Mouse (Mus musculus): Measurements from ENCODE around the gene Zkscan17. TPM values are rescaled to one million over a fixed set of nuclear protein-coding genes. Genes with fewer than 3 reads are reported as not detected.
A peak's percentile ranks its signal among the peaks of the same experiment; 100 is the strongest.
"Not testable (repeated sequence)": the region's sequence is repeated elsewhere in the genome, so short reads cannot be mapped to it uniquely, and the experiment has no call there.

The Zkscan17 gene
- total RNA-seq (2021) = 10 to 100 TPM; 21.1 to 22.0 TPM
- long read RNA-seq, experiment 1, full-length matches to known transcripts = 5 of 19 reads
- long read RNA-seq, experiment 1, partial matches to known transcripts = 4 of 19 reads
- long read RNA-seq, experiment 1, other reads (novel, unspliced or antisense) = 10 of 19 reads
- long read RNA-seq, experiment 2, full-length matches to known transcripts = 9 of 28 reads
- long read RNA-seq, experiment 2, partial matches to known transcripts = 6 of 28 reads
- long read RNA-seq, experiment 2, other reads (novel, unspliced or antisense) = 13 of 28 reads

- DNase-seq (ENCODE audit: low spot score in 2 of 2) = no peak
Observed at GRCm38 (mm10) chr11:59526472-59527080, at the start of gene Zkscan17. TSS of gene Zkscan17 (minus strand) at chr11:59526751.

GRCm38 (mm10) chr11:59576135-59576534 is 49.6 kb upstream of the Zkscan17 start, which contains the start of gene Olfr222:
TSS of gene Olfr222 (minus strand) at chr11:59576235.
- DNase-seq (ENCODE audit: low spot score in 2 of 2) = not testable (repeated sequence)

GRCm38 (mm10) chr11:59575726-59576125 is 49.2 kb upstream of the Zkscan17 start:
- no peak for DNase-seq (ENCODE audit: low spot score in 2 of 2)

DNA sequence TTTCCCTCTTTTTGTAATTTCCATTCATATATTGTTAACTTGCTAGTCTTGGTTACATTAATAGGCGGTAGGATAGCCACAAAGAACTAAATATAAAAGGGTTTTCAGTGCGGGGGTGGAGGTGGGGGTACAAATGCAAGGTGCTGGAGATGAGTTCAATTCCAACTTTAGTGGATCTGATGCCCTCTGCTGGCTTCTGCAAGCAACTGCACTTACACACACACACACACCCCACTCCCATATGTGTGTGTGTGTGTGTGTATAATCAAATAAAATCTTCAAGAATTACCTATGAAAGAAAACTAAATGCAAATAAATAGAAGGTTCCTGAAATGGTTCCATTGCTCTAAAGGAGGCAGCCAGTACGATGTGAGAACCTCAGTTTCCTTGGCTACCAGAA is 42.8 kb upstream of the Zkscan17 start:
- DNase-seq (ENCODE audit: low spot score in 2 of 2) = no peak

DNA sequence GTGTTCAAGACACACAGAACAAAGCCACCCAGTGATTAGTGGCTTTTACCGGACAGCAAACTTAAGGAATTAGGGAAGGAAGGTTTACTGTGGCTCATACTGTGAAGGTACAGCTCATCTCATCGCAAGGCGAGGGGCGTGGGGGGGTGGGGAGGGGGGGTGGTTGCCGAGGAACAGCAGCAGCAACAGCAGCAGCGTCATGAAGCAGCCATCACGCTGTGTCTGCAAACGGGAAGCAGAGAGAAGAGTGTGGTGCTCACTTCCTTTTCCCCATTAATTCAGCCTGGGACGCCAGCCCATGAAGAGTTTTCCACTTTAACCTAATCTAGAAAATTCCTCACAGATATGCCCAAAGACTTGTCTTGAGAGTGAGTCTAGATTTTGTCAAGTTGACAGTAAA is 36.3 kb upstream of the Zkscan17 start:
- DNase-seq (ENCODE audit: low spot score in 2 of 2) = no peak

- no peak for DNase-seq (ENCODE audit: low spot score in 2 of 2)
Observed at GRCm38 (mm10) chr11:59562336-59562735, 35.8 kb upstream of the Zkscan17 start.

GRCm38 (mm10) chr11:59560906-59561305 is 34.4 kb upstream of the Zkscan17 start:
- DNase-seq (ENCODE audit: low spot score in 2 of 2) = no peak

DNA sequence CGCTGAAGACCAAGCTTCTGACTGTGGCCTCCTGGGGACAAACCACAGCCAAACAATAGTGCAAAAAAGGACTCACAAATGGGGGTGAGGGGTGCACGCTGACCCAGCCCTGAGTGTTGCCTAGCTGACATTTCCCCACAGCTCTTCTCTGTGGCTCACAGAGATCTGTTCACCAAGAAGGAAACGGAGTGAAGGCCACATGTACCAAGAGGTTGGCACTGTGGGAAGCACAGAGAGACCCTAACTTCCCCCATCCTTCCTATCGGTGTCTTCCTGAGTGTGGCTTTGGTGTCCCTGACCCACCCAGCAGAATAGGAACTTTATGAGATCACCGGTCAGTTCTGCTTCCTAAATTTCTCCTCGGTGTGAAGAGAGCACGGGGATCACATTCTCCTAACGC is 28.0 kb upstream of the Zkscan17 start:
- DNase-seq (ENCODE audit: low spot score in 2 of 2) = no peak

DNA sequence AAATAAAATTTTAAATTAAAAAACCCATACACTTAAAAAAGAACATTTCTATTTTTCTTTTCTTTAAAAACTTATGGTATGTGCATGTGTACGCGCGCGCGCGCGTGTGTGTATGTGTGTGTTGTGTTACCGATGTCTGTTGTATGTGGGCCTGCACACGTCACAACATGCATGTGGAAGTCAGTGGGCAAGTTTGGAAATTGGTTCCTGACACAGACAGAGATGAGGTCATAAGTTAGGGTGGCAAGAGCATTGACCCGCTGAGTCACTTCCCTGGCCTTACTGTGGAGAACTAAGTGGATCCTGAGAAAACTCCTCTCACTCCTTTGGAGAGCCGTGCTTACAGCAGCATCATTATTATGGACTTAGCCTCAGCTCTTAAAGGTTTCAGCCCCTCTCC is 27.6 kb upstream of the Zkscan17 start:
- no peak for DNase-seq (ENCODE audit: low spot score in 2 of 2)

GRCm38 (mm10) chr11:59544005-59544404 is 17.5 kb upstream of the Zkscan17 start:
- DNase-seq (ENCODE audit: low spot score in 2 of 2) = no peak

GRCm38 (mm10) chr11:59543376-59543775 is 16.8 kb upstream of the Zkscan17 start:
- DNase-seq (ENCODE audit: low spot score in 2 of 2) = no peak

DNA sequence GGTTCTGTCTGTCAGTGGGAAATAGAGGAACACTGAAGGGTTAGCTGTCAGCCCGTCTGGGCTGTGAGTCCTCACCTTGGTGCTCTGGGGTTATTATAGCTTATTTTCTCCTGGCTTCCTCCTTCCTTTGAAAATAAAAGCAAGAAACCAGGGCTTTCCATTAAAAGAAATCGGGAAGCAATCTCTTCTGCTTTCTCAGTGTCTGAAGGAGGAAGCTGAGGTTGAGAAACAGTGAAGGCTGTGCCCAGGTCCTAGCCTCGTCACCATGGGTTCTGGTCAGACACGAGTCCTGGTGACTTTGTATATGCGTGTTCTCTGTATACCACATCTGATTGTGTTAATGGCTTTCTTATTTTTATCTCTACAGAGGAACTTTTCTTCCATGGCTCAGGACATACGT is 15.9 kb upstream of the Zkscan17 start:
- DNase-seq (ENCODE audit: low spot score in 2 of 2) = no peak

GRCm38 (mm10) chr11:59541324-59541723 is 14.8 kb upstream of the Zkscan17 start, which contains the start of gene Nlrp3:
TSS of gene Nlrp3 (plus strand) at chr11:59541568.
- no peak for DNase-seq (ENCODE audit: low spot score in 2 of 2)

GRCm38 (mm10) chr11:59540123-59540522 is 13.6 kb upstream of the Zkscan17 start:
- DNase-seq (ENCODE audit: low spot score in 2 of 2) = no peak

- DNase-seq (ENCODE audit: low spot score in 2 of 2) = peak; percentile 27 to 71
Observed at GRCm38 (mm10) chr11:59538387-59538786, 11.8 kb upstream of the Zkscan17 start.

DNA sequence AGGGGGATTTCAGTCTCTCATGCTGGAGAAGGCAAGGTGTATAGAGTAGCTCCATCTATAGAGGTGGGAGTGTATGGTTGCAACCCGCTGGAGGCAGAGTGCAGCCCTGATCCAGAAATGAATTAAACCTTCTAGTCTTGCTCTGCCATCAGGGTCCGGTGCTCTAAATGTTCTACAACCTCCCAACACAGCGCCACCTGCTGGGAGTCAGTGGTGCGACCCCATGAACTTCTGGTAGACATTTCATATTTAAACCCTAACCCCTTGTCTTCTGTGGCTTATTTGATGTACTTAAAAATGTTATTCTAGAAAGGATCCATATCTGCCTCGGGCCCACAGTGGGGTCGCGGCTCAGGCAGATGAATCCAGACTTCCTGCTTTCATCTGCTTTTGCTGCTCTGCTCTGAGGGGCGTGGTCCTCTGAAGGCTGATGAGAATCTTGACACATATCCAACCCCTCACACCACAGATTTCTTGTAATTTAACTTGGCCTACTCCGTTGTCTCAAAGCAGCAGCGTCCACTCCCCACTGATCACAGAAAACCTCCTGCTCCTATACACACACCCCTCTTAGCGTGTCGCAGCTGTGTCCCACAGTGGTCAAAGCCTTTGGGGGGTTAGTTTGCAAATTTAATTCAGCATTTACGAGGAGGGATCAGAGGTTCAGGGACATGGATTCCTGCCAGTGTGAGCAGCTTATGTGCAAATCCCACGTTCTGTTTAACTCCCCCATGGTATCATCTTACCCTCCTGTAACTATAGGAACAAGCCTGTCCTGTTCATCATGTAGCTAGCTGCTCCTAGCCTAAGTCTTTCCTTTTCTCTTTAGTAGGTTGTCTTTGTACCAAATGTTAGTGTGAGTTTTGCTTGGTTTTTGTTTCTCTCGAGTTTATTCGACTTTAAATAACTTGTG is 10.9 kb upstream of the Zkscan17 start:
- peak in 1 of 2 experiments; percentile 55 for DNase-seq (ENCODE audit: low spot score in 2 of 2)

DNA sequence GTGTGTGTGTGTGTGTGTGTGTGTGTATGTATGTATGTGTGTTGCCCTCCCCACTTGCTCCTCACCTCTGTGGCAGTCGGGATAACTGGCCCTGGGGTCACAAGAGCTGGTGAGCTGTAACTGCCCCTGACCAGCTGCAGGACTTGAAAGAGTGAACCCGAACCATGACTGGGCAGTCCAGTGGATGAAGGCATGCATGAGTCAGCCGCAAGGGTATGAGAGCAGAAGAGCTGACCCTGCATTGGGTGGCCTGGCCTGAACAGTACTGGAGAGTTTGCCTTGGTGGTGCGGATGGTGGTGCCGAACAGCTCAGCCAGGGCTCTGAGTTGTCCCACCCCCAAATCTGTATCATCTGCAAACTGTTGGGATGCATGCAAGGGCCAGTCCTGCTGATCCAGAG is 5.0 kb upstream of the Zkscan17 start:
- DNase-seq (ENCODE audit: low spot score in 2 of 2) = no peak

DNA sequence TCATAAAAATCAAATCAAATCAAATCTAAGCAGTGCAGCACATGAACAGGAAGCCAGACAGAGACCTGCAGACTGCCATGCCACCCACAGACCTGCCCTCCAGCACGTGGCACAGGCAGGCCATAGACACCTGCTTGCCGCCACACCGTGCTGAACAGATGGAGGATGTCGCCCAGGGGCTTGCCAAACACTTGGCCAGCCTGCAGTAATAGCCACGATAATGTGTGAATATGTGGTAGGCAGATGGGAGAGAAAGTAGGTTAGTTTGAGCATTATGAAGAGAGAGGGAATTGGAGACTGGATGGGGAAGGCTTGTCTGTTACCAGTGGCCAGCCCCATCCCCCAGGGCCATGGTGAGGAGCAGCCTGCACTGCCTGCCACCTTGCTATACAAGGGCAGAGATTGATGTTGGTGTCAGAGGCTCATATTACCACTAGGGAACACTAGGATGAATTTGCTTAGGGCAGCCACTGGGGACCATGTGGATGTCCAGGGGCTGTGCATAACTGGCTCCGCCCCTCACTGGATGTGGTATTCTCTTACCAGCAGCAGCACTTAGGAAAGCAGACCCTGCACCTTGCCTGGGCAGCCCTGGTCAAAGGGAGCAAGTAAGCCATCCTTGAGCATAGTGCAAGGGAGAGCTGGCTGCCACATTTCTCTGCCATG is 4.5 kb upstream of the Zkscan17 start:
- no peak for DNase-seq (ENCODE audit: low spot score in 2 of 2)

- DNase-seq (ENCODE audit: low spot score in 2 of 2) = no peak
Observed at GRCm38 (mm10) chr11:59530221-59530620, 3.7 kb upstream of the Zkscan17 start.

DNA sequence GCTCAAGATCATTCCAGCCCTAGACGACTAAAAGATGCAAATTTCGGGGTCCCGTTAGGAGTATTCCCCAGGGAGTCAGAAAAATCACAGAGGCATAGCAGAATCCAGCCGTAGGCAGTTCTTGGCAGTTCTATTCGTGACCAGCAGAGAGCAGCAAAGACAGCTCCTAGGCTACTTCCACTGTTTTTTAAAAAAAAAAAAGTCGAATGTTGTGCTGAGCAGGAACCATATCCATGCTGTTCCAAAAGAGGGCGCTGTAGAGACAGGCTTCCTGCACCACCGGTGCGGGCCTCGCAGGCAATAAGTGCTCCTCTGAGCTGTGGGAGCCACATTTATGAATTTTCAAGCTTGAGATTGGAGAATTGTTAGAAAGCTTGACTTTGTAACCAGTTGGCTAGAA is 1.3 kb downstream of the Zkscan17 start:
- DNase-seq (ENCODE audit: low spot score in 2 of 2) = peak; percentile 56 to 75

DNA sequence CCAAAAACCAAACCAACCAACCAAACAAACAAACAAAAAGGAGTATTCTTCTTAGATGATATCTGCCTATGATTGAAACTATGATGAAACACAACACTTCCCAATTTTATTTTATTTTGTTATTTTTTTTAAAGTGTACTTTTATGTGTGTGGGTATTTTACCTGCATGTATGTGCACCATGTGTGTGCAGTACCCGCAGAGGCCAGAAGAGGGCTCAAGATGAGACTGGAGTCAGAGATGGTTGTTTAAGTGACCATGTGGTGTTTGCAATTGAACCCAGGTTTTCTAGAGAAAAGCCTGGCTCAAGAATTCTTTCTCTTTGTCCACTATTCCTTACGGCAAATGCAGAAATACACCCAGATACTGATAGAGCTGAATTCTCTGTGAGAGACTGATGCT is 2.4 kb downstream of the Zkscan17 start:
- DNase-seq (ENCODE audit: low spot score in 2 of 2) = no peak
